Mouse (Mus musculus): ENCODE data around the gene Pan3. TPM values are rescaled to one million over a fixed set of nuclear protein-coding genes. Genes with fewer than 3 reads are reported as not detected.

The Pan3 gene
- total and polyA plus RNA-seq, 3 experiments: 60.6 to 61.5 TPM; not detected in 1

DNA sequence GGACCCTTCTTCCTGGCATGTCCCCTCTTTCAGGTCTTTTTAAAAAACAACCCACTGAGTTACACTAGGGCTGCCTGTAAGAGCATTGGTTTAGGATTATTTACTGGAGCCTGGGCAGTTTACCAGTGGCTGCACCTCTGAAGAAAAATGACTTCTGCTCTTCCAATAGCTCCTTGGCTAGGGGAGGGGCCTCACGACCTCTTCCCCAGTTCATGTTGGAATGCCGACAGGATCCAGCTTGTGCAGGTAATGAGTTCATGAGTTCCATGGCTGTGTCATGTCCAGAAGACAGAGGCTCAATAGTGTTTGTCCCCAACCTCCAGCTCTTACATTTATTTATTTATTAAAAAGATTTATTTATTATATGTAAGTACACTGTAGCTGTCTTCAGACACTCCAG is 5.8 kb downstream of the Pan3 start:
- Histone ChIP-seq H3K36me3 (ENCODE audit: control insufficient read depth in 1 of 2, insufficient read depth in 2 of 2, low read length in 2 of 2) (peaks cover 30 to 51% of the 10 kb centered on the region in 2 experiments), H3K27me3 (ENCODE audit: control insufficient read depth in 1 of 2, insufficient read depth in 2 of 2, low read length in 2 of 2) (no peaks in the 10 kb centered on the region), H3K9me3 (replicated peaks; ENCODE audit: insufficient read depth, low read length) (no peaks in the 10 kb centered on the region), H3K4me3 (ENCODE audit: control insufficient read depth in 1 of 2, insufficient read depth in 1 of 2, low read depth in 2 of 2, low read length in 2 of 2) (no peak overlapping the region), H3K79me2 (ENCODE audit: control insufficient read depth, insufficient read depth, low read length, poor library complexity) (peaks cover 84% of the 10 kb centered on the region), H3K4me1 (ENCODE audit: control insufficient read depth in 1 of 2, insufficient read depth in 2 of 2, low read length in 2 of 2) (peaks cover 23 to 29% of the 10 kb centered on the region in 2 experiments), H3K9ac (ENCODE audit: control insufficient read depth, low read depth, low read length, poor library complexity, severe bottlenecking) (no peak overlapping the region), H3K27ac (ENCODE audit: control insufficient read depth, low read depth, low read length) (no peak overlapping the region)
- TF ChIP-seq POLR2AphosphoS5 (IDR thresholded peaks at IDR 0.05; ENCODE audit: borderline replicate concordance, low read depth, low read length) (no peak), ZMIZ1 (IDR thresholded peaks at IDR 0.05; ENCODE audit: low read depth, low read length) (no peak), TCF12 (IDR thresholded peaks at IDR 0.05; ENCODE audit: low read depth, low read length) (no peak), POLR2A (IDR thresholded peaks at IDR 0.05; ENCODE audit: control insufficient read depth in 1 of 2, insufficient read depth in 1 of 2, low read depth in 1 of 2, low read length in 2 of 2, poor library complexity in 1 of 2) (no peak), MYC (IDR thresholded peaks at IDR 0.05; ENCODE audit: low read depth, low read length) (no peak), ELF1 (IDR thresholded peaks at IDR 0.05; ENCODE audit: low read depth, low read length) (no peak), ZKSCAN1 (IDR thresholded peaks at IDR 0.05; ENCODE audit: low read depth, low read length) (no peak), RAD21 (IDR thresholded peaks at IDR 0.05; ENCODE audit: low read depth, low read length) (no peak), GABPA (IDR thresholded peaks at IDR 0.05; ENCODE audit: low read depth, low read length) (no peak), MYB (IDR thresholded peaks at IDR 0.05; ENCODE audit: low read depth, low read length) (no peak), USF1 (IDR thresholded peaks at IDR 0.05; ENCODE audit: low read depth, low read length) (no peak)
- no peak for DNase-seq (ENCODE audit: low read depth, low spot score)

- Histone ChIP-seq H3K4me1 (ENCODE audit: control insufficient read depth in 1 of 2, insufficient read depth in 2 of 2, low read length in 2 of 2) (peaks cover 31 to 36% of the 10 kb centered on the region in 2 experiments), H3K9ac (ENCODE audit: control insufficient read depth, low read depth, low read length, poor library complexity, severe bottlenecking) (no peak overlapping the region), H3K79me2 (ENCODE audit: control insufficient read depth, insufficient read depth, low read length, poor library complexity) (peaks cover 83% of the 10 kb centered on the region), H3K27ac (ENCODE audit: control insufficient read depth, low read depth, low read length) (no peak overlapping the region), H3K36me3 (ENCODE audit: control insufficient read depth in 1 of 2, insufficient read depth in 2 of 2, low read length in 2 of 2) (peaks cover 30 to 59% of the 10 kb centered on the region in 2 experiments), H3K27me3 (ENCODE audit: control insufficient read depth in 1 of 2, insufficient read depth in 2 of 2, low read length in 2 of 2) (no peaks in the 10 kb centered on the region), H3K4me3 (ENCODE audit: control insufficient read depth in 1 of 2, insufficient read depth in 1 of 2, low read depth in 2 of 2, low read length in 2 of 2) (no peak overlapping the region), H3K9me3 (replicated peaks; ENCODE audit: insufficient read depth, low read length) (no peaks in the 10 kb centered on the region)
- TF ChIP-seq ZC3H11A (IDR thresholded peaks at IDR 0.05; ENCODE audit: low read depth, low read length) (no peak), POLR2AphosphoS5 (IDR thresholded peaks at IDR 0.05; ENCODE audit: borderline replicate concordance, low read depth, low read length) (no peak), POLR2AphosphoS2 (IDR thresholded peaks at IDR 0.05; ENCODE audit: low read length) (no peak), HCFC1 (IDR thresholded peaks at IDR 0.05; ENCODE audit: low read depth, low read length) (no peak), E2F4 (IDR thresholded peaks at IDR 0.05; ENCODE audit: borderline replicate concordance, low read depth, low read length) (no peak), MAX (IDR thresholded peaks at IDR 0.05; ENCODE audit: low read length) (no peak), ETS1 (IDR thresholded peaks at IDR 0.05; ENCODE audit: low read depth, low read length) (no peak), TAL1 (IDR thresholded peaks at IDR 0.05; ENCODE audit: low read length) (no peak)
- DNase-seq (ENCODE audit: low read depth, low spot score): no peak
These were observed 6.5 kb downstream of the Pan3 start for GRCm38 (mm10) chr5:147436491-147436890.
